Mouse (Mus musculus): ENCODE data around the gene Mkln1. TPM values are rescaled to one million over a fixed set of nuclear protein-coding genes. Genes with fewer than 3 reads are reported as not detected.
"Not testable (repeated sequence)": the region's sequence is repeated elsewhere in the genome, so short reads cannot be mapped to it uniquely, and the experiment has no call there.

Gene Mkln1
- polyA plus RNA-seq, 1 experiment from 2014 or later, result 178 TPM

DNA sequence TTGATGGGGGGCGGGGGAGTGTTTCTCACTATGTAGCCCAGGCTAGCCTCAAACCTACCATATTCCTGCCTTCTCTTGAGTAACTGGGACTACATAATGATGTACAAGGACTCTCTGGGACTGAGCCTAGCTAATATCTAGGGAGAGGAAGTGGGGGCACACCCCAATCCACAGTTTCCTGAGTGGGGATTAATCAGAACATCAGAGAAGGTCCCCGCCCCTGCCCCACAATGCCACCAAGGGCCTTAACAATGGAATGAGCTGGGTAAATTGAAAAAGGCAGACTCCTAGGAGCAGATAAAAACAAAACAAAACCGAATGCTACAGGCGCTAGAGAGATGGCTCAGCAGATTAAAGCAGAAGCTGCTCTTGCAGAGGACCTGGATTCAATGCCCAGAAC is 138.7 kb downstream of the Mkln1 start:
- no peak overlapping the region for H3K4me2 ChIP-seq (replicated peaks)
- H3K27me3 ChIP-seq (replicated peaks), result no peaks in the 10 kb centered on the region
- H3K36me3 ChIP-seq, result no peaks in the 10 kb centered on the region
- no peaks in the 10 kb centered on the region for H3K4me1 ChIP-seq (replicated peaks)
- ATAC-seq, result no peak
- no peak overlapping the region for H3K27ac ChIP-seq
- H3K9me3 ChIP-seq, result no peaks in the 10 kb centered on the region
- H3K9ac ChIP-seq, result no peak overlapping the region
- no peak overlapping the region for H3K4me3 ChIP-seq (replicated peaks)
- 75% methylated on average over 4 of the region's 4 CpGs for WGBS

DNA sequence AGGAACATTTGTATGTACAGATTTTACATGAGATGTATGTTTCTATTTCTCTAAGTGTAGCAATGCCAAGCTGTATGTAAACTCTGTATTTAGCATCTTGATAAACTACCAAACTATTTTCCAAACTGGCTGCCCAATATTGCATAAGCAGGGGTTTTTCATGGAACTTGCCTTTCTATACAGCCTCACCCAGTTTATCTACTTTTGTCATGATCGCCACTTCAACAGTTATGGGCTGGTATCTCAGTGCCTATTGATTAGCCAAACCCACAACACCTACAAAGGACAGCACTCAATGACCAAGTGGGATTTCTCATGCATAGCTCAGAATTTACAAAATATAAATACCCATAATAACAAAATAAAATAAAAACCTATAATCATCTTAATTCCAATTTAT is 139.6 kb downstream of the Mkln1 start:
- Histone ChIP-seq H3K27me3 (replicated peaks) (no peaks in the 10 kb centered on the region), H3K9ac (no peak overlapping the region), H3K4me3 (replicated peaks) (no peak overlapping the region), H3K4me2 (replicated peaks) (no peak overlapping the region), H3K36me3 (no peaks in the 10 kb centered on the region), H3K27ac (no peak overlapping the region), H3K9me3 (no peaks in the 10 kb centered on the region), H3K4me1 (replicated peaks) (no peaks in the 10 kb centered on the region)
- 79% methylated on average over 1 of the region's 1 CpGs for WGBS
- ATAC-seq, result no peak

DNA sequence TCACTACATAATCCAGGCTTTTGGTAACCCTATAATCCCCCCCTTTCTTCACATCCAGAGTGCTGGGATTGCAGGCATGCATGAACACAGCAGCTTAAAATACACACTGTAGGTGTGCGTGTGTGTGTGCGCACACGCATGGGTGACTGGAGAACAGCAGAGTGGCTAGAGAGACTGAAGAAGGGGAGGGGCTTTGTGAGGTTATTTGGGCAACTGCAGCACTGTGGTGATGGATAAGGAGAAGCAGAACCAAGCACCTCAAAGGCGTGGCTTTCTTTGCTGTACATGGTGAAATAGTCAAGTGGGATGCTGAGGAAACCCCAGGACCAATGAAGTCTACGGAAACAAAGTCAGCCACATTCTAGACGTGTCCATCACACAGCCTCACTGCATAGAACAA is 141.5 kb downstream of the Mkln1 start:
- H3K4me1 ChIP-seq (replicated peaks), result no peaks in the 10 kb centered on the region
- no peak overlapping the region for H3K27ac ChIP-seq
- no peaks in the 10 kb centered on the region for H3K9me3 ChIP-seq
- H3K36me3 ChIP-seq, result no peaks in the 10 kb centered on the region
- no peak for ATAC-seq
- H3K4me2 ChIP-seq (replicated peaks), result no peak overlapping the region
- WGBS, result 92% methylated on average over 6 of the region's 6 CpGs
- no peak overlapping the region for H3K9ac ChIP-seq
- no peak overlapping the region for H3K4me3 ChIP-seq (replicated peaks)
- H3K27me3 ChIP-seq (replicated peaks), result no peaks in the 10 kb centered on the region

DNA sequence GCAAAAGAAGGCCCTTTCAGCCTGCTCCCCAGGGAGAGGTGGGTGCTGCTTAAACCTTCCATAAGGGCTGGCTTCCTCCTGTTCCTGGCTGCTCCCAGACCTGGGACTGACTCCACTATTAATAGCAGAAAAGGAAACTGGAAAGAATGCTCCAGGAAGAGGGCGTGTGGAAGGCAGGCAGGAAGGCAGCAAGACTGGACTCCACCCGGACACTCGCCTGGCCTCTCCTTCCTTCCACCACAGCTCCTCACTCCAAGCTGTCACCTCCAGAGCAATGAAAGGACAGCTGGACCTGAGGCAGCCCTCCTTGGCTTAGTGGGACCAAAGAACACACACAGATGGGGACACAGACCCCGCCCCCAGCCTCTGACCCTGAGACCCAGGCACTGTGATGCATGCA is 145.8 kb downstream of the Mkln1 start:
- WGBS, result 43% methylated on average over 4 of the region's 4 CpGs
- no peak overlapping the region for H3K27ac ChIP-seq

DNA sequence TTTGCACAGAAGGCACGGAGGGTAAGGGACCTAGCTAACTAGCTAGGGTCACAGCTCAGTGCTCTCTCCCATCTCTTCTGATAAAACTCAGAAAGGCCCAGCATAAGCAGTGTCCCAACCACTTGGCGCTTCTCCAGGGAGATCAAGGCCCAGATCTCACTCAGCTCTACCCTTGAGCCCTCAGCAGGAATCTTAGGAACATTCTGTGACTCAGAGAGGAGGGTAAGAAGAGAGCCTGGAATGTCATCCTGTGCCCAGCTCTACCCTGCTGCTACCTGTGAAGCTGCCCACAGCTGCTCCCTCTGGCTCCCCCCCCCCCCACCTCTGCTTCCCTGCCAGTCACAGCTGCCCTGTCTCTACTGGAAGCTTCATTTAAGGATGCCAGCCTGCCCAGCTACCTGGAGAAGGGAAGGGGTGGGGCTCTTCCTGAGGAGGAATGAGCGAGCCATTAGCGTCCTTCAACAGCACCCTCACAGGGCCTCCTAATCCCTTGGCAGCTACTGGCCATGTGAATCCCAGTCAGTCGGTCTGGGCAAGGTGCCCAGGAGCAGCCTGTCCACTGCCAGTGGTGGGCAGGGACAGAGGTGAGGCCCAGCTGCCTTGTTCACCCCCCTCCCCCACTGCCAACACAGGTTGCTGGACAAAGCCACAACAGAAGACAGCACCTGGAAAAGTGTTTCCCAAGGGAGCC is 151.0 kb downstream of the Mkln1 start:
- Histone ChIP-seq H3K4me3 (replicated peaks) (no peak overlapping the region), H3K4me1 (replicated peaks) (peaks cover 8% of the 10 kb centered on the region; the same call in 1 of the 2 replicates), H3K9ac (no peak overlapping the region), H3K4me2 (replicated peaks) (no peak overlapping the region), H3K36me3 (no peaks in the 10 kb centered on the region), H3K9me3 (no peaks in the 10 kb centered on the region), H3K27ac (no peak overlapping the region), H3K27me3 (replicated peaks) (no peaks in the 10 kb centered on the region)
- WGBS, result 49% methylated on average over 5 of the region's 5 CpGs
- peak; percentile 66 for ATAC-seq

More for the DNA sequence above, 145.8 kb downstream of the Mkln1 start:
- Histone ChIP-seq H3K27me3 (replicated peaks) (no peaks in the 10 kb centered on the region), H3K4me3 (replicated peaks) (no peak overlapping the region), H3K9me3 (no peaks in the 10 kb centered on the region), H3K9ac (no peak overlapping the region), H3K4me2 (replicated peaks) (no peak overlapping the region), H3K36me3 (no peaks in the 10 kb centered on the region), H3K4me1 (replicated peaks) (peaks cover 2% of the 10 kb centered on the region; the same call in 1 of the 2 replicates)
- ATAC-seq, result peak; percentile 48

DNA sequence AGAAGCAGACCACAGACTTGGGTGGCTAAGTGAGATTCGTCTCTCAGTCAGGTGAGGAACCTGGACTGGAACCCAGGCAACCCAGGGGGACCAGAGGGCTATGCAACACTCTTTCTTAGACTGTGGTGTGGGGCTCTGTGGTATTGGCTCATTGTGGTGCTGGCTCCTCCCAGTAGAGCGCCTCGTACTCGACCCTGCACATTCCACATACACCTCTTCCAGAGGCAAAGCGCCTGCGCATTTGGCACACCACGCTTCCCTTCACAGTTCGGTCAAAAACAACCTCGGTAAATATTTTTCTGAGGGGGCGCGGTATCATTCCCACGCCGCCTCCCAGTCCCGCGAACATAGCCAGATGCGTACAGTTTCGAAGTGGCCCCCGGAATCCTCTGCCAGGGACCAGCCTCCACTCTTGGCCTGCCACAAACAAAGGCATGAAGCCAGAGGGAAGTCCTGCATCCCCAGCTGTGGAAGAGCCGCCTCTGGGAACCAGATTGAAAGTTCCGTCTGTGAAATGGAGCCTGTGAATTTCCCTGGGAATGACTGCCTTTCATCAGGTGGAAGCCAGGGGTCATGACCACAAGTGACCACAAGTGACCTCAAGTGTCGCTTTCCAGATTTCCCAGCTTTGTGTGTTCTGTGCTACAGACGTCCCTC is 152.5 kb downstream of the Mkln1 start:
- Histone ChIP-seq H3K36me3 (no peaks in the 10 kb centered on the region), H3K4me3 (replicated peaks) (no peak overlapping the region), H3K27me3 (replicated peaks) (no peaks in the 10 kb centered on the region), H3K27ac (no peak overlapping the region), H3K9ac (no peak overlapping the region), H3K9me3 (no peaks in the 10 kb centered on the region), H3K4me1 (replicated peaks) (peaks cover 8% of the 10 kb centered on the region; the same call in 1 of the 2 replicates), H3K4me2 (replicated peaks) (no peak overlapping the region)
- WGBS, result 80% methylated on average over 22 of the region's 22 CpGs
- no peak for ATAC-seq

DNA sequence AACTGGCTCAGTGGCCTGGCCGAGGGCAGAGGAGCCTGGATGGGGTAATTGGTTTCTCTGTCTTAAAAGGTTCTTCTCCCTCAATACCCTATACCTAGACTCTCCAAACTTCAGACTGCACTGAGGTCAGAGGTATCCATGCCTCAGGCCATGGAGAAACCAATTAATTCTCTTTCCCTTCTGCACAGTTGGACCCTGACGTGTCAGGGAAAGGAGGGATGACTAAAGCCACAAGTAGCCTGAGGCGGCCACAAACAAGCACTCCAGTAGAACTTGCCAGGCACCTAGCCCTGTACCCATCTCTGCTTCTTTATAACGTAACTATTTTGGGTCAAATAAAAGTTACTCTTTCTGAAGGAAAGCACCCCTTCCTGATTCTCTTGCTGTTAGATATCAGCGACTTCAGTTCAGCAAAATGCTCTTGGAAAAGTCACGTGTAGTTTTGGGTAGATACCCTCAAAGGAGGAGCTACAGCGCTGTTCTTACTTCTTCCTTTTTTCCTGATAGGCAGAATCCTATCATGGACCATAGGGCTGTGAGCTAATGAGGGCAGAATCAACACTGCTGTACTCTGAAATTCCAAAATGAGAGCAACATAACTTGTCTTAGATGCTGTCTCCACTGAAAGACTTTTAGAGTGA is 158.0 kb downstream of the Mkln1 start:
- WGBS, result 86% methylated on average over 7 of the region's 7 CpGs
- H3K4me2 ChIP-seq (replicated peaks), result no peak overlapping the region
- ATAC-seq, result no peak

DNA sequence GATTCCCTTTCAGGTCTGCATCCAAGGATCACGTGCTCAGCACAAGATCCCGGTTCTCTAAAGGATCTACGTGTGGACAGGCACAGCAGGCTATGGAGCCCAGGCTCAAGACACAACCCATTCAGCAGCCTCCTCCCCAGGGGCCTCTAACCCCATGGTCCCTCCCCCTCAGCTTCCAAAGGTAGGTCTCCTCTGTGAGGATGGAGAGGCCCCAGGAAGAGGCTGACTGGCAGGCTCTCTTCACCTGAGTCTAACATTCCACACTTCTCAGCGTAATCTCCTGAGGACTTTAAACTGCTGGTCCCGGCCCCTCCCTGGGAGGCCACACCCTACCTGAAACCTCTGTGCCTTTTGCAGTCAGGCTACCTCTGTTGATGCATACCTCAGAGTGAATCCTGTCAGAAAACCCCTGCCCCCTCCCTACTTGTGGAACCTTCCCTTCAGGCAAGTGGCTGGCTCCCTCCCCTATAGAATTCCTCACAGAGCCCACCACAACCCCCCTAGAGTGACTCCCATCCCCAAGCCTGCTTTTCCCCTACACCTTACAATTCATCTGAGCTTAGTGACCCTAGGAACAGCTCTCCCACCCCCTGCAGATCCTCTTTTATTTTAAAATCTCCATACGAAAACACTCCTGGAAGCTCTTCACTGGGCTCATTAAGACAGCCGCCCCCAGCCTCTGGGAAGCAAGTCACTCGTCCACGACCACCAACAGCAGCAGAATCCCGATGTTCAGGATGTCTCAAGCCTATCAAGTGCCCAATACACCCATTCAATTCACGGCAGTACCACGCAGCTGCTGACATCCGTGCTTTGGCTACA is 161.8 kb downstream of the Mkln1 start:
- Histone ChIP-seq H3K27ac (peak overlapping the region; percentile 32), H3K27me3 (replicated peaks) (peaks cover 8% of the 10 kb centered on the region), H3K36me3 (no peaks in the 10 kb centered on the region), H3K4me3 (replicated peaks) (no peak overlapping the region), H3K9ac (no peak overlapping the region), H3K9me3 (no peaks in the 10 kb centered on the region), H3K4me2 (replicated peaks) (peak overlapping the region; percentile 90), H3K4me1 (replicated peaks) (peaks cover 9% of the 10 kb centered on the region)
- WGBS, result 24% methylated on average over 13 of the region's 13 CpGs
- ATAC-seq, result peak; percentile 85

More for the DNA sequence above, 158.0 kb downstream of the Mkln1 start:
- no peaks in the 10 kb centered on the region for H3K36me3 ChIP-seq
- H3K4me3 ChIP-seq (replicated peaks), result no peak overlapping the region
- H3K27ac ChIP-seq, result no peak overlapping the region
- H3K9me3 ChIP-seq, result no peaks in the 10 kb centered on the region
- no peaks in the 10 kb centered on the region for H3K27me3 ChIP-seq (replicated peaks)
- no peak overlapping the region for H3K9ac ChIP-seq
- H3K4me1 ChIP-seq (replicated peaks), result no peaks in the 10 kb centered on the region

DNA sequence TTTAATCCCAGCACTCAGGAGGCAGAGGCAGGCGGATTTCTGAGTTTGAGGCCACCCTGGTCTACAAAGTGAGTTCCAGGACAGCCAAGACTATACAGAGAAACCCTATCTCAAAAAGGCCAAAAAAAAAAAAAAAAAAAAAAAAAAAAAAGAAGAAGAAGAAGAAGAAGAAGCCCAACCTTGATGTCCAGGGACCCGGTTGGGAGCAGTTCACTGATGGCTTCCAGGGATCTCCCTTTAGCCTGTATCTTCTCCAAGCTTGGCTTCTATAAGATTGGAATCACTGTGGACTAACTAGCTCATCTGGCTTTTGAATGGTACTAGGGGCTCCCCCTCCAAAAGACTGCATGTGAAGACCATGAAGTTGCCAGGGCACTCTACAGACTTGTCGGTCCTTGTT is 163.4 kb downstream of the Mkln1 start:
- ATAC-seq; H3K9me3 ChIP-seq; H3K4me1 ChIP-seq (replicated peaks); H3K27me3 ChIP-seq (replicated peaks); H3K36me3 ChIP-seq: not testable (repeated sequence)
- H3K9ac ChIP-seq, result peak overlapping the region; percentile 66; the same call in 1 of the 2 replicates
- peak overlapping the region; percentile 65 for H3K4me3 ChIP-seq (replicated peaks)
- H3K27ac ChIP-seq, result 0 out of 2 replicates have a peak overlapping the region, but pooled peaks have one; percentile 32
- peak overlapping the region; percentile 90 for H3K4me2 ChIP-seq (replicated peaks)
- 53% methylated on average over 3 of the region's 3 CpGs for WGBS

DNA sequence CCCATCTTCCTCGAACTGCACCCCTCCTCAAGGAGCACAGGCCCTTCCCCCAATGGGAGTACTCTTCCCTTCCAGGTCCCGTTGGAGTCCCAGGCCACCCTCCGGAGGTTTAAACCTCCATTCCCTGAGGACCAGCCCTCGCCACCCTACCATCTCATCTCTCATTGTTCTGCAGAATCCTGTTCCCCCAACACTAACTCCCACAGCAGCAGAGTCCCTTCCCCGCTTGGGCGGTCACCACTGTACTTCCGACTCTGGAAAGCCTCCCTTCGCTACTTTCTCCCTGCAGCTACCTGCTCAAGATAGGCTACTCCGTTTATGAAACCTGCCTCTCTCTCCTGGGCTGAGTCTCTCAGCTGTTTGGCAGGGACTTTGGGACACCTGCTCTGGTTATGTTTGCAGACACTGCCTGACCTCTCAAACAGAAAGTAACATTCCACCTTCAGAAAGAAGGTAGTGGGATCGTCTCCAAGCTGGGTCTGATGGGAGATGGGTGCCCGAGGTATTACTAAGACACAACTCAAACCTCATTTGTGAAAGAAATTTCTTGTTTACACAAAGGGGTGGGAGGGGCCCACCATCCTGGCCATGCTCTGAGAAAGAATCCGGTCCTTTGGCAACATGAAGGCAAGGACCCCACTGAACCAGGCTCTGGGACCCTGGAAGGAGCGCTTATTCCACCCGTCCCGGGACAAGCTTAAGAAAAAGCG is 164.0 kb downstream of the Mkln1 start:
- H3K9ac ChIP-seq, result peak overlapping the region; percentile 66
- H3K4me1 ChIP-seq (replicated peaks), result peaks cover 9% of the 10 kb centered on the region
- no peaks in the 10 kb centered on the region for H3K9me3 ChIP-seq
- peaks cover 8% of the 10 kb centered on the region for H3K27me3 ChIP-seq (replicated peaks)
- H3K4me2 ChIP-seq (replicated peaks), result peak overlapping the region; percentile 90
- H3K36me3 ChIP-seq, result no peaks in the 10 kb centered on the region
- peak overlapping the region; percentile 33; the same call in 1 of the 2 replicates for H3K27ac ChIP-seq
- 9% methylated on average over 16 of the region's 16 CpGs for WGBS
- no peak for ATAC-seq
- H3K4me3 ChIP-seq (replicated peaks), result peak overlapping the region; percentile 65

DNA sequence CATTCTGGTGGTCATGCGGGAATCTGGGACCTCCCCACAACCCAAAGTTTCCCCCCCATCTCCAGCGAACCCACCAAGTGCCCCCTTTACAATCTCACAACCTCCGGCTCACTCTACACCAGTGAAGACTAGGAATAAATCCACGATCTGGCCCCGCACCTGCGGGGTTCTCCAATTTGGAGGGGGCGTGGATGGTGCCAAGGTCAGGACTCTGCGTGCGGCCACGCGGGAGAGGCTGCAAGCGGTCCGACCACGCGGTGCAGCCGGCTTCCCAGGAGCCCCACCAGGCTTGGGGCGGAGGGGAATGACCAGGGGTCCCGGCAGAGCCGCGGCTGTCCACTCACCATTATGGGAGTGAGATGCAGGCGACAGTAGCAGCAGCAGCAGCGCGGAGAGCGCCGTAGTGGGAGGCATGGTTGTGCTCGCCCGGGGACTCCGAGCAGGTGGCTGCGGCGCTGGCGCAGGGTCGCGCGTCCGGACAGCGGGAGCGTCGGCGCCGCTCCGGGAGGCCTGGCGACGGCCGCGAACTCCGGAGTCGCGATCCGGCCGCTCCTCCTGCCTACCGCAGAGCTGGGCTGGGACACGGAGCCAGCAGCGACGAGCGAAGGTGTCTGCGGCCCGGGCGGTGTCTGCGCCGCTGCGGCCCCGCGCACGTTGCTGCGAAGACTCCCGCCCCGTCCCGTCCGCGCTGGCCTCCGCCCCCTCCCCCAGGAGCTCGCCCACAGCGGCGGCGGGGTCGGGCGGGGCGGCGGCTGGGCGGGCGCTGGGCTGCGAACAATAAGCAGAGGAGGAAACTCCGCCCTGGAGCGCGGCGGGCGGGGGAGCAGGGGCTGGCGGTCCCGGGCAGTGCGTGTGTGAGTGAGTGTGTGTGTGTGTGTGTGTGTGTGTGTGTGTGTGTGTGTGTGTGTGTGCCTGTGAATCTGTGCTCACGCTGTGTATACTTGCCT is 165.0 kb downstream of the Mkln1 start, which contains the start of gene Podxl:
Podxl (minus strand) TSS at position 747 of the 947 bp plus-strand sequence.
- peaks cover 9% of the 10 kb centered on the region for H3K4me1 ChIP-seq (replicated peaks)
- peak within 1 kb of the TSS; percentile 66 for H3K9ac ChIP-seq
- peaks cover 8% of the 10 kb centered on the region for H3K27me3 ChIP-seq (replicated peaks)
- peak within 1 kb of the TSS; percentile 90 for H3K4me2 ChIP-seq (replicated peaks)
- peak; percentile 85 for ATAC-seq
- H3K9me3 ChIP-seq, result no peaks in the 10 kb centered on the region
- peak within 1 kb of the TSS; percentile 65 for H3K4me3 ChIP-seq (replicated peaks)
- H3K27ac ChIP-seq, result peak within 1 kb of the TSS; percentile 51; the same call in 1 of the 2 replicates
- under 1% methylated on average over 88 of the region's 91 CpGs for WGBS
- no peaks in the 10 kb centered on the region for H3K36me3 ChIP-seq
